Mouse (Mus musculus): Measurements from ENCODE around the gene Nhlrc4. TPM values are rescaled to one million over a fixed set of nuclear protein-coding genes. Genes with fewer than 3 reads are reported as not detected.

Gene Nhlrc4
- polyA plus RNA-seq, 1 experiment = 0.46 TPM

DNA sequence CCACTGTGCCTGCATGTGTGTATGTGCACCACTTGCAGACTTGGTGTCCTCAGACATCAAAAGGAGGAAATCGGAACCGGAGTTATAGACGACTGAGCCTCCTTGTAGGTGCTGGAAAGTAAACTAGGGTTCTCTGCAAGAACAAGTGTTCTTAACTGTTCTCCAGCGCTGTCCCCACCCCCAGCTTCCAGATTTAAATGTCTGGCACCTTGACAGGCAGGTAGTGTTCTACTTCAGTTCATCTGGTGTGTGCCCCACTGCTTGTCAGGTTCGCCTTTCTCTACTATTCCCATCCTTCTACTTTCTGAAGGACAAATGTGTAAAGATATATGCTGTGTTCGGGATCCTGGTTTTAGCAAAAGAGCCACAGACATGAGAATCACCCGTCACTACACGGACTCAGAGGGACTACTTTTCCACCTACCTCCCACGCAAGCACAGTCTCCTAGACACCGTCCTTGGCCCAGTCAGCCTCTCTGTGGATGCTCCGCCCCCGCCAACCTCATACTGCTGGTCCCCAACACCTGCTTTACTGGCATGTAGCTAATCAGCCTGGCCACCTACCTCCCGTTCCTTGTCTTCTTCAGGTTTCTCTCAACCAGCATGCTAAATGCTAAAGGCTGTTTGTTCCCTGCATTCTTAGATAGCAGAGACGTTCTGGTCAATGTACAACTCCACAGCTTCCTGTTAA, 31.4 kb downstream of the Nhlrc4 start:
- no peak for TF ChIP-seq CEBPB (IDR thresholded peaks at IDR 0.05; ENCODE audit: low read depth)
- TF ChIP-seq MYOD1 (IDR thresholded peaks at IDR 0.05; ENCODE audit: control insufficient read depth, insufficient read length, low read depth) = no peak
- TF ChIP-seq MYOG (IDR thresholded peaks at IDR 0.05; ENCODE audit: control insufficient read depth, extremely low read depth, insufficient read length) = no peak
- no peak for TF ChIP-seq FOSL1 (IDR thresholded peaks at IDR 0.05; ENCODE audit: insufficient read depth, low read length, poor library complexity, severe bottlenecking)
- TF ChIP-seq USF1 (IDR thresholded peaks at IDR 0.05; ENCODE audit: low read depth) = no peak
- TF ChIP-seq CTCF (IDR thresholded peaks at IDR 0.05; ENCODE audit: control insufficient read depth, insufficient read depth, insufficient read length) = no peak
- no peak for TF ChIP-seq MAX (IDR thresholded peaks at IDR 0.05)
- Histone ChIP-seq H3K36me3 (ENCODE audit: control insufficient read depth, insufficient read depth) (peaks cover 6% of the 10 kb centered on the region), H3K79me2 (ENCODE audit: control insufficient read depth, insufficient read depth) (peaks cover 95% of the 10 kb centered on the region), H3K79me3 (ENCODE audit: low read depth) (peaks cover 52% of the 10 kb centered on the region), H3K27me3 (ENCODE audit: control insufficient read depth, insufficient read depth, insufficient read length) (no peaks in the 10 kb centered on the region), H3ac (ENCODE audit: control insufficient read depth, insufficient read length, low read depth) (no peak overlapping the region), H3K4me3 (ENCODE audit: insufficient read depth, poor library complexity, severe bottlenecking) (no peak overlapping the region)

- H3K79me2 ChIP-seq (ENCODE audit: control insufficient read depth, insufficient read depth) = peaks cover 94% of the 10 kb centered on the region
- H3K36me3 ChIP-seq (ENCODE audit: control insufficient read depth, insufficient read depth) = peaks cover 1% of the 10 kb centered on the region
- no peak for TF ChIP-seq MYOG (IDR thresholded peaks at IDR 0.05; ENCODE audit: control insufficient read depth, extremely low read depth, insufficient read length)
- TF ChIP-seq MAX (IDR thresholded peaks at IDR 0.05) = no peak
- no peak for TF ChIP-seq CEBPB (IDR thresholded peaks at IDR 0.05; ENCODE audit: low read depth)
- no peak for TF ChIP-seq USF1 (IDR thresholded peaks at IDR 0.05; ENCODE audit: low read depth)
- no peak for TF ChIP-seq FOSL1 (IDR thresholded peaks at IDR 0.05; ENCODE audit: insufficient read depth, low read length, poor library complexity, severe bottlenecking)
- no peak for TF ChIP-seq MYOD1 (IDR thresholded peaks at IDR 0.05; ENCODE audit: control insufficient read depth, insufficient read length, low read depth)
- no peak for TF ChIP-seq CTCF (IDR thresholded peaks at IDR 0.05; ENCODE audit: control insufficient read depth, insufficient read depth, insufficient read length)
- peak overlapping the region; percentile 6 for H3ac ChIP-seq (ENCODE audit: control insufficient read depth, insufficient read length, low read depth)
- H3K27me3 ChIP-seq (ENCODE audit: control insufficient read depth, insufficient read depth, insufficient read length) = no peaks in the 10 kb centered on the region
- H3K4me3 ChIP-seq (ENCODE audit: insufficient read depth, poor library complexity, severe bottlenecking) = no peak overlapping the region
- H3K79me3 ChIP-seq (ENCODE audit: low read depth) = peaks cover 40% of the 10 kb centered on the region
Measured at GRCm38 (mm10) chr17:25911816-25912215, 32.9 kb downstream of the Nhlrc4 start.

- Histone ChIP-seq H3K27me3 (ENCODE audit: control insufficient read depth, insufficient read depth, insufficient read length) (no peaks in the 10 kb centered on the region), H3K79me2 (ENCODE audit: control insufficient read depth, insufficient read depth) (peaks cover 80% of the 10 kb centered on the region), H3K4me3 (ENCODE audit: insufficient read depth, poor library complexity, severe bottlenecking) (no peak overlapping the region), H3ac (ENCODE audit: control insufficient read depth, insufficient read length, low read depth) (no peak overlapping the region), H3K36me3 (ENCODE audit: control insufficient read depth, insufficient read depth) (no peaks in the 10 kb centered on the region), H3K79me3 (ENCODE audit: low read depth) (peaks cover 24% of the 10 kb centered on the region)
- TF ChIP-seq CEBPB (IDR thresholded peaks at IDR 0.05; ENCODE audit: low read depth) (no peak), MYOD1 (IDR thresholded peaks at IDR 0.05; ENCODE audit: control insufficient read depth, insufficient read length, low read depth) (no peak), USF1 (IDR thresholded peaks at IDR 0.05; ENCODE audit: low read depth) (no peak), CTCF (IDR thresholded peaks at IDR 0.05; ENCODE audit: control insufficient read depth, insufficient read depth, insufficient read length) (no peak), FOSL1 (IDR thresholded peaks at IDR 0.05; ENCODE audit: insufficient read depth, low read length, poor library complexity, severe bottlenecking) (no peak), MYOG (IDR thresholded peaks at IDR 0.05; ENCODE audit: control insufficient read depth, extremely low read depth, insufficient read length) (no peak), MAX (IDR thresholded peaks at IDR 0.05) (no peak)
Measured at GRCm38 (mm10) chr17:25907640-25908039, 37.1 kb downstream of the Nhlrc4 start.

DNA sequence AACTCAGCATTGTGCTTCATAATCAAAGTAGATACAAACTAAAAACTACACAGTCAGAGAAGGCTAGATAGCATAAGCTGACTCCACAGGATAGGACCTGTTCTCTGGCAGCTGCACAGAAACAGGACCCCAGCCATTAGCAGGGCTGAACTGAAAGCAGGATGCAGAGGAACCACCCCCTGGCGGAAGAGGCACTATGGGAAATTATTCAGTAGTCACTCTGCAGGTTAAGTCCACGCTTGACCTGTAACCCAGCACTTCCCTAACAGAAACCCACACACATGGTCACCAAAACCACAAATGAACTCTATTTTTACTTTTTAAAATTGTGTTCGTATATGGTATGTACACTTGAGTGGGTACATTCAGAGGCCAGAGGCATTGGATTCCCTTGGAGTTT, 41.7 kb downstream of the Nhlrc4 start:
- Histone ChIP-seq H3ac (ENCODE audit: control insufficient read depth, insufficient read length, low read depth) (no peak overlapping the region), H3K36me3 (ENCODE audit: control insufficient read depth, insufficient read depth) (peaks cover 2% of the 10 kb centered on the region), H3K4me3 (ENCODE audit: insufficient read depth, poor library complexity, severe bottlenecking) (no peak overlapping the region), H3K79me3 (ENCODE audit: low read depth) (peaks cover 10% of the 10 kb centered on the region), H3K27me3 (ENCODE audit: control insufficient read depth, insufficient read depth, insufficient read length) (no peaks in the 10 kb centered on the region), H3K79me2 (ENCODE audit: control insufficient read depth, insufficient read depth) (peaks cover 40% of the 10 kb centered on the region)
- TF ChIP-seq CEBPB (IDR thresholded peaks at IDR 0.05; ENCODE audit: low read depth) = no peak
- no peak for TF ChIP-seq MYOG (IDR thresholded peaks at IDR 0.05; ENCODE audit: control insufficient read depth, extremely low read depth, insufficient read length)
- no peak for TF ChIP-seq MAX (IDR thresholded peaks at IDR 0.05)
- TF ChIP-seq USF1 (IDR thresholded peaks at IDR 0.05; ENCODE audit: low read depth) = no peak
- no peak for TF ChIP-seq FOSL1 (IDR thresholded peaks at IDR 0.05; ENCODE audit: insufficient read depth, low read length, poor library complexity, severe bottlenecking)
- no peak for TF ChIP-seq CTCF (IDR thresholded peaks at IDR 0.05; ENCODE audit: control insufficient read depth, insufficient read depth, insufficient read length)
- TF ChIP-seq MYOD1 (IDR thresholded peaks at IDR 0.05; ENCODE audit: control insufficient read depth, insufficient read length, low read depth) = no peak

GRCm38 (mm10) chr17:25900193-25900592, 44.6 kb downstream of the Nhlrc4 start:
- peaks cover 18% of the 10 kb centered on the region for H3K79me2 ChIP-seq (ENCODE audit: control insufficient read depth, insufficient read depth)
- H3K79me3 ChIP-seq (ENCODE audit: low read depth) = peaks cover 10% of the 10 kb centered on the region
- H3K36me3 ChIP-seq (ENCODE audit: control insufficient read depth, insufficient read depth) = peaks cover 2% of the 10 kb centered on the region
- H3K27me3 ChIP-seq (ENCODE audit: control insufficient read depth, insufficient read depth, insufficient read length) = no peaks in the 10 kb centered on the region
- TF ChIP-seq CEBPB (IDR thresholded peaks at IDR 0.05; ENCODE audit: low read depth) = no peak
- no peak for TF ChIP-seq MYOD1 (IDR thresholded peaks at IDR 0.05; ENCODE audit: control insufficient read depth, insufficient read length, low read depth)
- no peak for TF ChIP-seq MYOG (IDR thresholded peaks at IDR 0.05; ENCODE audit: control insufficient read depth, extremely low read depth, insufficient read length)
- no peak for TF ChIP-seq CTCF (IDR thresholded peaks at IDR 0.05; ENCODE audit: control insufficient read depth, insufficient read depth, insufficient read length)
- no peak overlapping the region for H3ac ChIP-seq (ENCODE audit: control insufficient read depth, insufficient read length, low read depth)
- no peak overlapping the region for H3K4me3 ChIP-seq (ENCODE audit: insufficient read depth, poor library complexity, severe bottlenecking)
